Mouse (Mus musculus) heart, embryonic 12.5 days (tissue): ENCODE measurements around the gene Nipa1. TPM values are rescaled to one million over a fixed set of nuclear protein-coding genes. Genes with fewer than 3 reads are reported as not detected.
A peak's percentile ranks its signal among the peaks of the same experiment; 100 is the strongest.

Source experiments
- ATAC-seq: fragments of 200-750 bp; cut with Nextera tagmentation; 2 replicates; pipeline ENCODE4 v1.8.0; 2017; ENCODE audit warnings: moderate TSS enrichment, moderate library complexity; ENCODE audit not compliant: insufficient number of reproducible peaks, low FRiP score
- H3K27ac ChIP-seq: fragments of 300-500 bp; sonication (generic); 2 replicates; pipeline ENCODE4 v1.5.1; 2016; ENCODE audit warnings: mild to moderate bottlenecking, moderate library complexity; ENCODE audit not compliant: poor library complexity, severe bottlenecking
- H3K27me3 ChIP-seq: fragments of 300-500 bp; sonication (generic); replicated peaks from 2 replicates; pipeline ENCODE4 v1.6.1; 2016; ENCODE audit warnings: mild to moderate bottlenecking, moderate library complexity
- H3K36me3 ChIP-seq: fragments of 300-500 bp; sonication (generic); 2 replicates; pipeline ENCODE4 v1.6.1; 2016; ENCODE audit warnings: mild to moderate bottlenecking, moderate library complexity
- H3K4me1 ChIP-seq: fragments of 300-500 bp; sonication (generic); replicated peaks from 2 replicates; pipeline ENCODE4 v1.6.1; 2016; ENCODE audit warnings: mild to moderate bottlenecking
- H3K4me2 ChIP-seq: fragments of 300-500 bp; sonication (generic); 2 replicates; pipeline ENCODE4 v1.6.1; 2016; ENCODE audit warnings: mild to moderate bottlenecking, moderate library complexity
- H3K4me3 ChIP-seq: fragments of 300-500 bp; sonication (generic); 2 replicates; pipeline ENCODE4 v1.5.1; 2016; ENCODE audit warnings: mild to moderate bottlenecking
- H3K9ac ChIP-seq: fragments of 300-500 bp; sonication (generic); 2 replicates; pipeline ENCODE4 v1.6.1; 2016; ENCODE audit warnings: mild to moderate bottlenecking, moderate library complexity
- H3K9me3 ChIP-seq: fragments of 300-500 bp; sonication (generic); replicated peaks from 2 replicates; pipeline ENCODE4 v1.6.1; 2016; ENCODE audit warnings: mild to moderate bottlenecking, moderate library complexity
- WGBS: fragments of 180-500 bp; shearing (Covaris S2); methylation state at CpG from one replicate; pipeline ENCODE4 v1.1.7; 2016; 5-methylcytosine and 5-hydroxymethylcytosine counted together
- polyA plus RNA-seq: library from polyadenylated mRNA; unstranded; fragments of >200 nt; fragmentation: Nextera tagmentation; extraction: Ambion mirVana; gene quantifications from 2 replicates; pipeline ENCODE4 v1.2.1, GENCODE M21; 2016

The Nipa1 gene
- polyA plus RNA-seq, result 4.5 and 4.9 TPM in 2 replicates

- H3K4me1 ChIP-seq, result no peaks in the 10 kb centered on the region
- no peak within 1 kb of the TSS for H3K27ac ChIP-seq
- ATAC-seq, result no peak
- WGBS, result 47% methylated on average over 3 of the region's 3 CpGs
- H3K9me3 ChIP-seq, result no peaks in the 10 kb centered on the region
- H3K36me3 ChIP-seq, result no peaks in the 10 kb centered on the region
- H3K9ac ChIP-seq, result peak within 1 kb of the TSS; percentile 89
- H3K4me3 ChIP-seq, result peak within 1 kb of the TSS; percentile 91
- peak within 1 kb of the TSS; percentile 91 for H3K4me2 ChIP-seq
- H3K27me3 ChIP-seq, result no peaks in the 10 kb centered on the region
Measured at GRCm38 (mm10) chr7:56019930-56020253, at the start of gene Nipa1. Nipa1 (minus strand) TSS chr7:56019954.

DNA sequence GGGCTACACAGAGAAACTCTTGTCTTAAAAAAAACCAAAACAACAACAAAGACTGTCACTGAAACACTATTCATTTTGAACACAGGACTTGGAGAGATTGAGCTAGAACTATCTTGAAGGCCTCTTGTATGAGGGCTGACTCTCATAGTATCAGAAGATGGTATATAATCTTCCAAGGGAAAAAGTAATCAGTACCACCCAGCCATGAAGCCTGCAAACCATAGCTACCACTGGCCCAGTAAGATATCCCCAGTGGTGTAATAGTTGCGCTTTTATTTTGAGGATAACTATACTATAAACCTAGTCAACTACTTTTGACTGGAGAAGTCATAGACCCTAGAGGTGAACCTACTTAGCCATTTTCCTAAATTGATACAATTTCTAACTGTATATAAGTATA lies 46.9 kb upstream of the Nipa1 start:
- WGBS, result 95% methylated on average over 1 of the region's 1 CpGs
- no peak overlapping the region for H3K27ac ChIP-seq
- no peaks in the 10 kb centered on the region for H3K9me3 ChIP-seq
- no peaks in the 10 kb centered on the region for H3K27me3 ChIP-seq
- no peaks in the 10 kb centered on the region; the same call in 1 of the 2 replicates for H3K4me1 ChIP-seq
- H3K4me3 ChIP-seq, result no peak overlapping the region
- ATAC-seq, result no peak
- H3K4me2 ChIP-seq, result no peak overlapping the region
- H3K9ac ChIP-seq, result no peak overlapping the region
- H3K36me3 ChIP-seq, result peaks cover 9% of the 10 kb centered on the region

DNA sequence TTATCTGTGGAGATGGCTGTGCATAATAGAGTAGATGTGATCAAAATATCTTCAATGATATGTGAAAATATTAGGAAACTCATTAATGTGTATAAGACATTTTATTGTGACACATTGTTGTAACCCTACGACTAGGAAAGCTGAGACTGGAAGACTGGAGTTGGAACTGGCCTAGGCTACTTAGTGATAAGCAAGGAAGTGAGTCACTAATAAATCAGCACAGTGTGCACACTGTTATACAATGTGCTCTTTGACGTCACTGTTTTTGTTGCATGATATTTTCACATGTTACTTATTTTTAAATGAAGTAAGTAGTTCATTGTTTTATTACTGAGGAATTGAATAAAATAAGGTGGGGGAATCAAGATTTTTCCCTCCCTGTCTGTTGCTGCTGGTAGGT lies 46.4 kb upstream of the Nipa1 start:
- H3K9ac ChIP-seq, result no peak overlapping the region
- H3K4me1 ChIP-seq, result no peaks in the 10 kb centered on the region; the same call in 1 of the 2 replicates
- H3K4me3 ChIP-seq, result no peak overlapping the region
- H3K4me2 ChIP-seq, result no peak overlapping the region
- no peaks in the 10 kb centered on the region for H3K27me3 ChIP-seq
- H3K9me3 ChIP-seq, result no peaks in the 10 kb centered on the region
- ATAC-seq, result 0 out of 2 replicates have a peak, but pooled peaks have one; percentile 57
- H3K27ac ChIP-seq, result no peak overlapping the region
- 50% methylated on average over 2 of the region's 2 CpGs for WGBS
- peaks cover 10% of the 10 kb centered on the region for H3K36me3 ChIP-seq

- H3K27ac ChIP-seq, result no peak overlapping the region
- H3K9ac ChIP-seq, result no peak overlapping the region
- H3K4me1 ChIP-seq, result no peaks in the 10 kb centered on the region; the same call in 1 of the 2 replicates
- H3K4me2 ChIP-seq, result no peak overlapping the region
- no peaks in the 10 kb centered on the region for H3K27me3 ChIP-seq
- WGBS, result 97% methylated on average over 1 of the region's 1 CpGs
- no peak overlapping the region for H3K4me3 ChIP-seq
- peaks cover 13% of the 10 kb centered on the region for H3K36me3 ChIP-seq
- no peaks in the 10 kb centered on the region for H3K9me3 ChIP-seq
- no peak for ATAC-seq
Measured at GRCm38 (mm10) chr7:56064876-56065275, 45.1 kb upstream of the Nipa1 start.

DNA sequence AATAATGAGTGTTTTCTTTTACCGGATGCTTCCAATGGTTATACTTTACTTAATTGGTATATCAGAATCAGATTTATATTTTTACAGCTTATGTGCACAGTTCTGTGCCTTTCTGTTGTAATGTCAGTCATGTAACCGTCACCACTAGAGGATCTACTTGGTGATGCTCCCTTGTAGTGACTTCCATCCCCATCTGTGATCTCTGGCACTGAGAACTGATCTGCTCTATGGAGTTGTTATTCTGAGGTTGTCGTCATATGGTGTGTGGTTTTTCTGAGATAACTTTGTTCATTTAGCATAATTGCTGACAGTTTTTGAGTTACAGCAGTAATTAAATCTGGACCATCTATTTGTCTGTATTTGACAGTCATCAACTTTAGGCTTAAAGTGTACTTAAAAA lies 35.6 kb upstream of the Nipa1 start:
- H3K27ac ChIP-seq, result no peak overlapping the region
- H3K9ac ChIP-seq, result no peak overlapping the region
- H3K36me3 ChIP-seq, result peaks cover 22% of the 10 kb centered on the region
- no peak overlapping the region for H3K4me2 ChIP-seq
- H3K4me1 ChIP-seq, result peaks cover 9% of the 10 kb centered on the region
- H3K4me3 ChIP-seq, result no peak overlapping the region
- H3K27me3 ChIP-seq, result no peaks in the 10 kb centered on the region
- no peak for ATAC-seq
- 81% methylated on average over 3 of the region's 3 CpGs for WGBS
- H3K9me3 ChIP-seq, result no peaks in the 10 kb centered on the region

GRCm38 (mm10) chr7:56052996-56053395 lies 33.2 kb upstream of the Nipa1 start:
- Histone ChIP-seq H3K4me3 (no peak overlapping the region), H3K9ac (no peak overlapping the region)
- ATAC-seq, result no peak

DNA sequence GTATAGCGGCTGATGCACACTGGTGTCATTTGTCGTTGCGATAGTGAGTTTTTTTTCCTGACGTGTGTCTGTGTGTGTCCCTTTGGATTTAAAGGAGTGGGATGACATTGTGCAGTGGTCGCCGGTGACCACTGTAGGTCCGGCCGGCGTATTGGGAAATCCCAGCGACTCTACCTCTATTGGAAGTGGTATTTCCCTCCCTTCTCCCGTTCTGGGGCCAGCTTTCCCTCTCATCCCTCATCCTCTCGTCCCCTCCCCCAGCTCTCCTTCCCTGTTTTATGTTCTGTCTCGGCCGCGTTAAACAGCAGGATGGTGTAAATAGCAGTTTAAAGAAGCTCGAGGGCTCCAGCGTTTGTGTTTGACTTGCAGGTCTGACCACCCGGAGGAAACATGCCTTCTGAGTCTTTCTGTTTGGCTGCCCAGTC lies 30.7 kb upstream of the Nipa1 start:
- Histone ChIP-seq H3K27ac (peak overlapping the region; percentile 92), H3K36me3 (peaks cover 8% of the 10 kb centered on the region), H3K9ac (peak overlapping the region; percentile 91), H3K4me2 (peak overlapping the region; percentile 86), H3K4me3 (peak overlapping the region; percentile 94), H3K4me1 (peaks cover 14% of the 10 kb centered on the region), H3K27me3 (no peaks in the 10 kb centered on the region), H3K9me3 (no peaks in the 10 kb centered on the region)
- WGBS, result under 1% methylated on average over 18 of the region's 18 CpGs
- peak; percentile 22 for ATAC-seq

More at GRCm38 (mm10) chr7:56052996-56053395, 33.2 kb upstream of the Nipa1 start:
- Histone ChIP-seq H3K4me2 (no peak overlapping the region), H3K27me3 (no peaks in the 10 kb centered on the region), H3K27ac (no peak overlapping the region), H3K36me3 (peaks cover 22% of the 10 kb centered on the region), H3K9me3 (no peaks in the 10 kb centered on the region), H3K4me1 (peaks cover 14% of the 10 kb centered on the region)

DNA sequence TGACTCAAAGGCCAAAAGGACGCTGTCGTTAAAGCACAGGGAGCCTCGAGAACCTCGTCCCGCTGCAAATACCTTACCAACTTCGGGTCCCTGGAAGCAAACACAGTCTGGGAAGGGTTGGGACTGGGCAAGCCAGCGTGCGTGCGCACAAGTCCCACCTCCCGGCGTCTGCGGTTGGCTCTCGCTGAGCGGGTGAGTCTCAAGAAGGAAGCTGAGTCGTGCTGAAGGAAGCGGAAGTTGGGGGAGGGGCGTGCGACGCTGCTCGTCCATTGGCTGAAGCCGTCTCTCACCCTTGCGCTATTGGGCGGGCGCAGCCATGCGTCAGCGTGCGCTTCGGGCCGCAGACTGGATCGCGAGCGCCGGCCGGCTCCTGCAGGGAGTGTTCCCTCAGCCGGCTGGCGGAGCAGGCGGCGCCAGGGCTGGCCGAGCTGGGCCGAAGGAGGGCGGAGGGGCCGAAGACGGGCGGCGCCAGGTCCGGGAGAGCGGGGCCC lies 30.1 kb upstream of the Nipa1 start, which contains the start of gene Herc2:
TSS of gene Herc2 (plus strand) at position 366 of the 491 bp plus-strand sequence.
- no peaks in the 10 kb centered on the region for H3K9me3 ChIP-seq
- H3K27ac ChIP-seq, result peak within 1 kb of the TSS; percentile 92
- H3K27me3 ChIP-seq, result no peaks in the 10 kb centered on the region
- ATAC-seq, result peak; percentile 99
- H3K9ac ChIP-seq, result peak within 1 kb of the TSS; percentile 91
- peak within 1 kb of the TSS; percentile 94 for H3K4me3 ChIP-seq
- H3K36me3 ChIP-seq, result peaks cover 8% of the 10 kb centered on the region
- peak within 1 kb of the TSS; percentile 86 for H3K4me2 ChIP-seq
- peaks cover 14% of the 10 kb centered on the region for H3K4me1 ChIP-seq
- under 1% methylated on average over 47 of the region's 47 CpGs for WGBS

DNA sequence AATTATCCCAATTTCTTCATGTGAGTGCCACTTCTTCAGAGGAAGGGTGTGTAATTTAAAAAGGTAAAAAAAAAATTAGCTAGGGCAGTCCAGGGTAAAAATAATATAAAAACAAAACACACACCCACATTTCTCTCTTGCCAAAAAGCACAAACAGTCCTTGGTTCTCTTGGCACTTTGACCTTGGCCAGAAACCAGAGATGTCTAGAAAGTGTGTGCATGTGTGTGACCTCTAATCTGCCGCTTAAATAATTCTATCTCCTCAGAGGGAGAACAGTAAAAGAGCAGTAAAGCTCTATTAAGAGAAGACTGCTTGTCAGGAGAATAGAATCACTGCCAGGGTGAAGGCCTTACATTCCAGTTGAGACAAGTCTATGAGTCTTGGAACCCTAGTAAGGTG lies 27.4 kb upstream of the Nipa1 start:
- no peak for ATAC-seq
- Histone ChIP-seq H3K27me3 (no peaks in the 10 kb centered on the region), H3K9ac (no peak overlapping the region), H3K4me1 (peaks cover 11% of the 10 kb centered on the region), H3K36me3 (no peaks in the 10 kb centered on the region), H3K4me2 (no peak overlapping the region), H3K4me3 (no peak overlapping the region), H3K9me3 (no peaks in the 10 kb centered on the region), H3K27ac (no peak overlapping the region)
- WGBS, result 67% methylated on average over 1 of the region's 1 CpGs

- Histone ChIP-seq H3K9me3 (no peaks in the 10 kb centered on the region), H3K4me2 (no peak overlapping the region), H3K27ac (no peak overlapping the region), H3K4me3 (no peak overlapping the region), H3K27me3 (no peaks in the 10 kb centered on the region), H3K36me3 (no peaks in the 10 kb centered on the region), H3K4me1 (peaks cover 4% of the 10 kb centered on the region; the same call in 1 of the 2 replicates), H3K9ac (no peak overlapping the region)
- ATAC-seq, result no peak
- WGBS, result 71% methylated on average over 3 of the region's 3 CpGs
Measured at GRCm38 (mm10) chr7:56044267-56044629, 24.5 kb upstream of the Nipa1 start.

DNA sequence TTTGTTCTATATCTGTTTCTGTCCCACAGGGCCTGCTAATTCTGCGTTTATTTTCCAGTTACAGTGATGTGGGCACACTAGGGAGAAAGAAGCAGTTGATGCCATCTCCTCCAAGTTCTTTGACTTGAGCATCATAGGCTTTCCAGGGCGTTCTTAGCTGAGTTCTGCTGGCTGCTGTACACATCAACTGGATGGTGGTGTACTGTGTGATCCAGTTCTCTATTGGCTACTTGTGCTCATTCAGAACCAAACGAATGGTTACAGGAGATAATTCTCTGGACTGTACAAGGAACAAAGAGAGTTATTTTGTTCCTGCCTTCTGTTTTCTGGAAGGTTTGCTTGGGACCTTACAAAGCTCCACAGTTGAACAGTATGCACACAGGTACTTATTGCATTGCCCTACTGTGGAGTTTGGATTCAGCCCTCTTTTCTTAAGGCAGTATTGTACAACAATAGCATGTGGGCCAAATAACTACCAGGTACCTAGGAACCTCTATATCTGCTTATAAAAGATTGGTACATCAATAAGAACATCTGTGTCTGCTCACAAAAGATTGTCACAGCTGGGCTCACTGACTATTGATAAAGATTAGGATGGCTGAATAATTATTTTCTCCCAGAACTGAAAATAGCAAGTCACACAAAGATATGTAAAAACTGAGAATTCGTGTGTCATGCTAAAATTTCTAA lies 24.0 kb upstream of the Nipa1 start:
- 56% methylated on average over 4 of the region's 4 CpGs for WGBS
- Histone ChIP-seq H3K36me3 (no peaks in the 10 kb centered on the region), H3K4me1 (no peaks in the 10 kb centered on the region), H3K9me3 (no peaks in the 10 kb centered on the region), H3K27me3 (no peaks in the 10 kb centered on the region), H3K27ac (no peak overlapping the region), H3K4me3 (no peak overlapping the region), H3K9ac (no peak overlapping the region), H3K4me2 (no peak overlapping the region)
- ATAC-seq, result no peak

DNA sequence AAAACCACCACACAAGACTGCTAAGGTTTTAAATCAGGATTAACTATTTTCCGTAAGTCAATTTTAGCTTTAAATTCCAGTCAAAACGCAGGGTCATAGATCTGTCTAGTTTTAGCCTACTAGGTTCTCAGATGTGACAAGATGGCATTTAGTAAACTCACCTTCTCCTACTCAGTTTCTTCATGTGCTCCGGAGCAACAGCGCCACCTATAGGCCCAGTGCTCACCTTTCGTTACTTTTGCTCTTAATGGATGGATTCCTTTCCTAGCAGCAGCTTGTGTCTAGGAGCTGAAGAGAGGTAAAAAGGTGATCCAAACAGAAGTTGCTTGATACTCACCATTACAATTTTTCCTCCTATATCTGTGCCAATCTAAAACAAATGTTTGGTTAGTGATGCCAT lies 22.6 kb upstream of the Nipa1 start:
- Histone ChIP-seq H3K4me3 (no peak overlapping the region), H3K36me3 (no peaks in the 10 kb centered on the region), H3K4me1 (no peaks in the 10 kb centered on the region), H3K27me3 (no peaks in the 10 kb centered on the region), H3K27ac (no peak overlapping the region), H3K9ac (no peak overlapping the region), H3K9me3 (no peaks in the 10 kb centered on the region; the same call in 1 of the 2 replicates), H3K4me2 (no peak overlapping the region)
- no peak for ATAC-seq
- WGBS, result 11% methylated on average over 5 of the region's 5 CpGs
